Mouse (Mus musculus) left cerebral cortex, postnatal 25 days (tissue): ENCODE measurements at regions not wholly inside any gene's neighbourhood (a gene's known extent, or its start where the extent isn't known, plus 50 kb on each side); places are given as distances from the start of the nearest gene placed in this dataset.

Source experiments
- DNase-seq, 2 experiments: peaks; one replicate each; pipeline ENCODE4 v3.0.0; 2022; ENCODE audit warnings: low spot score in 2 of 2, mixed read lengths in 1 of 2
- intact Hi-C: fragments of 180-260 bp; cut with DNase I; formaldehyde crosslinking; loops from one replicate; pipeline ENCODE4 v1.15.1; 2025

DNA sequence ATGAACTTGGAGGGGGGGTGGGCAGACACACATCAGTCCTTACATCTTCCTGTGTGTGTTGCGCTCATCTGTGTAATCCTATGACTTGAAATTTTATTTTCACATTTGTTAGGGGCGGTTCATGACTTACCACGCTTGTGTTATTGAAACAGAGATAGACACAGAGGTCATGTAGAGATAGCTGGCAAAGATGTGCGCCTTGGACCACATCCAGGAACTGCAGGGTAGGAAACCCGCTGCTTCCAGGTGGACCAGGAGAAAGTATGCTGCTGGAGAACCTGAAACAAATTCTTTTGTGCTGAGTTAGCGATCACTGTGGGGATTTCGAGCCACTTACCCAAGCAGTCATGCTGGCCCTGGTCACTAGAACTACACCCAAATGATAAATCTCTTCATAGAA lies 89.1 kb downstream of the Kcnj2 start:
- no peak for DNase-seq
- intact Hi-C loops, result no loop called here

GRCm38 (mm10) chr11:111155747-111156146 lies 89.8 kb downstream of the Kcnj2 start:
- DNase-seq, result no peak
- intact Hi-C loops, result no loop called here

DNA sequence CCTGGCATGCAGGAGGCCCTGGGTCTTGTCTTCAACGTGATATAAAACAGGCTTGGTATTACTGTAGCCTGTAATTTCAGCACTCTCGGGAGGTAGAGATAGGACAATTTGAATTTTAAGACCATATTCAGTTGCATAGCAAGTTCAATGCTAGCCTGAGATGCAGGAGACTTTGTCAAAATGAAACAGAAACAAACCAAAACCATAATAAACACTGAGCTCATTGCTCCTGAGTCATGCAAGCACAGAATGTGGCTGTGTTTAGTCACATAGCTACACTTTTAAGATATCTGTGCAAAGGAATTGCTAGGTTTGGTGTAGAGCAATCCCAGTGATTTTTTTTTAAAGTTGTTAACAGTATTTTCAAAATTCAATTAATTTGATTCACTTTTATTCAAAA lies 93.3 kb downstream of the Kcnj2 start:
- intact Hi-C loops, result no loop called here
- no peak for DNase-seq

- intact Hi-C loops, result no loop called here
- no peak for DNase-seq
Observed at GRCm38 (mm10) chr11:111164907-111165306, 98.9 kb downstream of the Kcnj2 start.

GRCm38 (mm10) chr11:111170174-111170800 lies 104.3 kb downstream of the Kcnj2 start:
- intact Hi-C loops, result no loop called here

DNA sequence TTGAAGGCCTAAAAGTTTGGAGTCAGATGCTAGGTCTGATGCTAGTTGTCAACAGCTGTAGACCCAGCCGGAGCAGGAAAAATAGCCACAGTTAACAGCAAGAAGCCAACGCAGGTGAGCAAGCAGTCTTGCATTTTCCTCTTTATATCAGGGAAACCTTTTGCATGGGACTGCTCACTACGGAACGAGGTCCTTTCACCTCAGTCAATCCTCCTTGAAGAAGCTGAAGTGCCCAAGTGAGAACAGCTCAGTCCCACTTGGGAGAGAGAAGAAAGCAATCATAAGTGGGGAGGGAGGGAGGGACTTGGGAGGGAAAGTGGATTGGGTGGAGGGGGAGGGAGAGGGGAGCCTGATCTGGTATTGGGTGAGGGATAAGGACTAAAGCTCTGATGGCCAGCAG lies 107.6 kb downstream of the Kcnj2 start:
- DNase-seq, result no peak
- intact Hi-C loops, result no loop called here

More at GRCm38 (mm10) chr11:111170174-111170800, 104.3 kb downstream of the Kcnj2 start:
- DNase-seq, result peak in 1 of 2 experiments; percentile 5

DNA sequence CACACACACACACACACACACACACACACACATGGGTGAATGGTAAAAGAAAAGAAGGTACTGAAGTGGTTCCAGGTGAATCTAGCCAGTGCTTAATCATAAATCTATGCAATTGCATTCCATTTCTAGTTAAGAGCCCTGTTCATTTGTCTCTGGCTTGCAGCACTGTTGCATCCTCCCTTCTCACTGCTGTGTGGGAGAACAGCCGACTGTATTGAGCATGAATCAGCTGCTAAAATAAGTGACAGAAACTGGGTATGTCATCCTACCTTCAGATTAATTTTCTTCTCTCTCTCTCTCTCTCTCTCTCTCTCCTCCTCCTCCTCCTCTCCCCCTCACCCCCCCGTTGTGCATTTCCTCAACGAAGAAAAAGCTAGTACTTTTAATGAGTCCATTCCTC lies 109.6 kb downstream of the Kcnj2 start:
- intact Hi-C loops, result no loop called here
- DNase-seq, result peak; percentile 18 to 67

DNA sequence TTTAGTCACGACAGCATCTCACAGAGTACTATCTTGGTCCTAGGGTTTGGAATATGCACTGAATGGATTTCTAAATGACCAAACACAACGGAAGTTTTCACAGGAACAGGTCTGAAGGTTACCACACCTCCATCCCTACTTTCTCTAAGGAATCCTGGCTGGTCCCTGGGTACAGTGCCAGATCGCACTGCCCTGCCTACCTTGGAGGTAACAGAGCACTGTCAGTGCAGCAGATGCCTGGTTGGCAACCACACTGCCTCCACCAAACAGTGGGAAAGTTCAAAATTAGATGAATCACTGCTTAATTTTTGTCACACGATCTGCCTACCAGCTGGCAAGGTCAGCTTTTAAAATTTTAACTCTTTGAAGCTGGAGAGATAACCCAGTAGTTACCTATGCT lies 111.6 kb downstream of the Kcnj2 start:
- intact Hi-C loops, result no loop called here
- no peak for DNase-seq

DNA sequence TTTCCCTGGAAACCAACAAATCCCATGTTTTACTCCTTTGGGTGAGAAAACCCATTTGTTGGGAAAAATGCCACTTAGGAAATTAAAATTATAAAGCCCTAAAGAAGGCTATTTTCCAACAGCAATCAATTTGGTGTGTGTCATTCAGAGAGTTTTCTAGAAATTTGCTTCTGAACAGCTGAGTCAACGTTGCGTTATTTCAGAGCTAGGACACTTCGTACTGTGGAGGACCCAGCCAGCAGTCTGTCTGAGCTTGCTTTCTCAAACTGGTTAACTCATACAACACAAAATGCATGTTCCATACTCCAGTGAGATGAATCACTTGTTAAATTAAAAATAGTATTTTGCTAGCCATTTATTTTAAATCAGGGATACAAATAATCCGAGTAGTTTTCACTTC lies 131.5 kb downstream of the Kcnj2 start:
- intact Hi-C loops, result no loop called here
- peak; percentile 9 to 11 for DNase-seq

DNA sequence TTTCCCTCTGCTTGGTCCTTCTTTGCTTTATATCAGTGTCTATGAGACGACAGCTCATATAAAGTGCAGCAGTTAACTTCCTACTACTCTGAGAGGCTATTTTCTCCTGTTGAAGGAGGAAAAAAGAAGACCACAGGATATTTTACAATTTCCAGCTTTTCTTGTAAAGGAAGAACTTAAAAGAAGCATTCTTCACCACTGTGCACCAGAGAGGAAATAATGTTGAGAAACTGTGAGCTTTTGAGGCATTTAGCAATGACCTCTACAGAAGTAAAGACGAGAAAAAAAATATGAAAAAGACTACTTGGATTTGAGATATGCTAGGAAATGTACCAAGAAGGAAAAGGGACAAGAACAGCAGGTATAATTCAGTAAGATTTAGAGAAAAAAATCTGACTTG lies 134.5 kb downstream of the Kcnj2 start:
- intact Hi-C loops, result no loop called here
- no peak for DNase-seq

- no peak for DNase-seq
- intact Hi-C loops, result no loop called here
Observed at GRCm38 (mm10) chr11:111202780-111203179, 136.8 kb downstream of the Kcnj2 start.

DNA sequence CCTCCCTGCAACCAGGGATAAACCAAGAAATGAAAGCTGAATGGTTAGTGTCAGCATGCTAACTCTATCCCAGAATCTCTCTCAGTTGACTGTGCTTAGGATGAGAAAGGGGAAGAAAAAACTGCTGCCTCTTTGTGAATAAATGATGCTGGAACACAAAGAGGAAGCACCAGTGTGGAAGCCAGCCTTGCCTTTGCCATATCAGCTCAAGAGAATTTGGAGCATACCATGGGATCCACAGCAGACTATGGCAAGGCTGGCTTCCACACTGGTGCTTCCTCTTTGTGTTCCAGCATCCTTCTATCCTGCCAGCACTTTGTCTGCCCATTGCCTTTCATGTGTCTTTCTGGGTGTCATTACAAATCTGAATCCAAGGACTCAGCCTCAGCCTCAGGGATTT lies 144.6 kb downstream of the Kcnj2 start:
- intact Hi-C loops, result no loop called here

DNA sequence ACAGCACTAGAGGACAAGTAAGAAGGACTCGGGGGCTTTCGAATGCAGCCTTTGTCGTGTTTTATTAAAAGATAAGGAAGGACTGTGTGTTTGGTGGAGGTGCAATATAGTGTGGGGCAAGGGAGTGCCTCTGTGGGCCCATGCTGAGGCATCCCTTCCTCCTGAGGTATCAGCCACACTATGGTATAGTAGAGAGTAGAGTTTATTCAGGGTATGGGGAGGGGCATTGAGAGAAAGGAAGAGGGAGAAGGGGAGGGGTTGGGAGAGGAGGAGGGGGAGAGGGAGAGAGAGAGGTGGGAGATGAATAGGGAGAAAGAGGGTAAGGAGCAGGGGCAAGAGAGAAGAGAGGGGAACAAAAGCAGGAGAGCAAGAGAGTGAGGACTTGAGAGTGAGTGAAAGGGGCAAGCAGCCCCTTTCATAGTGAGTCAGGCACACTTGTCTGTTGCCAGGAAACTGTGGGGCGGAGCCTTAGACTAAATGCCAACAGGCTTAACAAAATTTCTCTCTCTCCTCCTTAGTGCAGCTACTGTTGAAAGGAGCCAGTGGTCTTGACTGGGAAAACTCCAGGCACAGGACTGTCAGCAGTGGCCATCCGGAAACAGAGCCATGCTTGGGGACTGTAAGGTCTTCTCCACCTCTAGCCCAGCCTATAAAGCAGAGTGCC lies 146.2 kb downstream of the Kcnj2 start:
- no peak for DNase-seq
- intact Hi-C loops, result no loop called here

More for the DNA sequence above, 144.6 kb downstream of the Kcnj2 start:
- DNase-seq, result no peak

DNA sequence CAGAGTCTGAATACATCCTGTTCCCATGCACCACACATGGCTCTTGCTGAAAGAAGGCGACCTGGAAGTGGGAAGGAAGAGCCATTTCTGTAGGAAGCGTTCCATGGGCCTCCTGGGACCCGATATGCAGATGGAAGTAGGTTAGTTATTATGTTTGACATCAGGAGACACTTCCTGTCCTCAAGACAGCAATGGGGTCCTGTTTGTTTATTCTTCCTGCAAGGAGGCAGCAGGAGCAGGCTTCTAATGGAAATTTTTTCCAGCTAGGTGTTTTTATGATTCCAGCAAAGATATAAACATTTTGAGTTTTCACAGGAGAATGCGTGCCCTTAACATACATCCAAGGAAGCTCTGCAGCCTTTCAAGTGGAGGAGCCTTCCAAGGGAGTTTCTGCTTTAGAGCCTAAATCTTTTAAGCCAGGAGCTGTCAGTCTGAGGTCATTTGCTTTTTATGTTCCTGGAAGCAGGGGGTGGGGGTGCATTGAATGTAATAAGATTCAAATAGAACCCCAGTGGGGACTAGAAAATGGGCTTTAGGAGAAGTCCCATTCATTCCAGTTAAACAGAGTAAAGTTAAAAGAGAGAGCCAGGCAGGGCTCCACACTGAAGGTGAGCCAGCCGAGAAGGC lies 146.9 kb downstream of the Kcnj2 start:
- intact Hi-C loops, result no loop called here
- no peak for DNase-seq

DNA sequence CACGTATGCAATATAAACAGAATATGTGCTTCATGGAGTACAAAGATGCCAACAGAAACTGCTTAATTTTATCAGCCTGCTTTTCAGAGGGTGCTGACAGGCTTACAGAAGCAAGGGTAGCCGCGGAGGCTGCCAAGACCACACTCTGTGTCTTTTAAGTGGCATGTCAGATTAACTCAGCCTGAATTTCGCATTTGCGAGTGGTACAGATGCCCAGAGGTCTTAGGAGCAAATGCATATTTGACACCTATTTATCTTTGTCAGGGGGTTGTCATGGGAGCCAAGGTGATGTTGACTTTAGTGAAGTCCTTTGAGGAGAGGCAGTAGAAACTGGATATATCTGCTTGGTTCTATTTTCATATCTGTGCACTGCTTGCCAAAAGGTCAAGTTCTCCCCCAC lies 149.0 kb downstream of the Kcnj2 start:
- DNase-seq, result no peak
- intact Hi-C loops, result no loop called here

GRCm38 (mm10) chr11:111223834-111224233 lies 157.9 kb downstream of the Kcnj2 start:
- peak in 1 of 2 experiments; percentile 65 for DNase-seq

GRCm38 (mm10) chr11:111227305-111227704 lies 161.3 kb downstream of the Kcnj2 start:
- intact Hi-C loops, result no loop called here
- DNase-seq, result no peak

More at GRCm38 (mm10) chr11:111223834-111224233, 157.9 kb downstream of the Kcnj2 start:
- intact Hi-C loops, result no loop called here

DNA sequence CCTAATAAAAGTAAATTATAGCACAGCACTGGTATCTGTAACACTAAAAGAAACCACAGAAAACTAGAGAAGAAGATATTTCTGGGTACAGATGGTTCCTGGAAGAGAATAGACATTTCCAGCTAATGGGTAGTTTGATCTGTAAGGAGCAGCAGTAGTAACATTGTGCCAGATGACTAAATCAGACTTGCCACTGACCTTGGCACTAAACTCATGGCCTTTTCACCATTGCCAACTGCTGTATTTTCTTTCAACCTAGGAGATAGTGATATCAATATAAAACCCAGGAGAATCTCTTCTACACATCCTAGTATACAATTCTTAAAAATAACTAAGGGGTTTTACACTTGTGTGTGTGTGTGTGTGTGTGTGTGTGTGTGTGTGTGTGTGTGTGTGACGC lies 170.8 kb downstream of the Kcnj2 start:
- no peak for DNase-seq
- intact Hi-C loops, result no loop called here

DNA sequence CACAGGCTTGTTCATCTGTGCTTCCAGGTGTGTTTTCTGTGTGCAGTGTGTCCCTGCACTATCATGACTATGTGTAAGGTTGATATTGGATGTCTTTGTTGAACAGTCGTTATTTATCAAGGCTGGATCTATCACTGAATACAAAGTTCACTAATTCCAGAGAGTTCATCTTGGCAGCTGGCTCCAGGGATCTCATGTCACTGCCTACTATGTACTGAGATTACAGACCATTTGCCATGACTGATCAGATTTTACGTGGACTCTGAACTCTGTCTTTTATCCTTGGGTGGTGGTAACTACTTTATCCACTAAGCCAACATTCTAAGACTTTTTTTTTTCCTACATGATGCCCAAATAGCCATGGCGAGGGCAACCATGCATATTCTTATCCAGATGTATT lies 173.8 kb downstream of the Kcnj2 start:
- intact Hi-C loops, result no loop called here
- DNase-seq, result no peak

- DNase-seq, result no peak
- intact Hi-C loops, result no loop called here
Observed at GRCm38 (mm10) chr11:111252226-111252625, 186.3 kb downstream of the Kcnj2 start.

DNA sequence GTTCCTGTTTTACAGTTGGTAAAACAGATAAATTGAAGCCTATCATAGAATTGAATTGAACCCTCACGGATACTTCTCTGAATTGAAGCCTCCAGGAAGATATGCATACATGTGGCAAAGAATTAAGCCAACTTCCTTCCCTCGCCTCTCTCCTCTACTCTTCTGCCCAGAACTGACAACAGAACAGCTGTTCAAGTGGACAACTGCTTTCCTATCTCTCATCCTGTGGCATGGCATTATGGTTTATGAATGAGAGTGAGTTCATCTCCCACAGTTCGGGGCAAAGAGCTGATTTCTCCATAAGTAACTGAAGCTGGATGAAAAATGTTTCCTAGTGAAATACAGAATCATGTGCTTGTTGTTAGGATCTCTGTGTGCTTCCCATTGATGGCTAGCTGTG lies 190.6 kb downstream of the Kcnj2 start:
- intact Hi-C loops, result no loop called here
- no peak for DNase-seq
